Mouse (Mus musculus) liver, adult 2 months (tissue): ENCODE measurements at regions not wholly inside any gene's neighbourhood (a gene's known extent, or its start where the extent isn't known, plus 50 kb on each side); places are given as distances from the start of the nearest gene placed in this dataset.

Experiments
- CTCF ChIP-seq: fragments of 200-500 bp; IDR thresholded peaks from 2 replicates; pipeline ENCODE4 v1.5.1; 2011; ENCODE audit warnings: low read depth, low read length, control low read depth
- POLR2A ChIP-seq: fragments of 200-500 bp; IDR thresholded peaks from 2 replicates; pipeline ENCODE4 v1.6.1; 2011; ENCODE audit warnings: low read length, control low read depth; ENCODE audit not compliant: insufficient read depth; ENCODE audit errors: extremely low read depth

GRCm38 (mm10) chr14:14520195-14520594, 119.1 kb downstream of the Olfr721-ps1 start:
- TF ChIP-seq CTCF (no peak), POLR2A (no peak)
